Mouse (Mus musculus) liver, embryonic 14.5 days (tissue): ENCODE data around the gene 5031439G07Rik. TPM values are rescaled to one million over a fixed set of nuclear protein-coding genes. Genes with fewer than 3 reads are reported as not detected.

Experiments
- ATAC-seq: fragments of 200-750 bp; cut with Nextera tagmentation; 2 replicates; pipeline ENCODE4 v1.8.0; 2017; ENCODE audit warnings: moderate number of reproducible peaks, mild to moderate bottlenecking, moderate library complexity; ENCODE audit not compliant: insufficient read depth
- DNase-seq, 3 experiments: peaks; one replicate each; pipeline ENCODE4 v3.0.0-alpha.2; 2012 to 2013; ENCODE audit warnings: low read depth in 3 of 3, low spot score in 3 of 3
- H3K27ac ChIP-seq: fragments of 300-500 bp; sonication (generic); 2 replicates; pipeline ENCODE4 v1.5.1; 2014; ENCODE audit warnings: moderate library complexity, mild to moderate bottlenecking, control low read depth, inconsistent platforms
- H3K27me3 ChIP-seq: fragments of 300-500 bp; sonication (generic); 2 replicates; pipeline ENCODE4 v1.6.1; 2014; ENCODE audit warnings: mild to moderate bottlenecking, low read length, moderate library complexity; ENCODE audit not compliant: control insufficient read depth, insufficient read depth
- H3K36me3 ChIP-seq: fragments of 300-500 bp; sonication (generic); replicated peaks from 2 replicates; pipeline ENCODE4 v1.6.1; 2014; ENCODE audit warnings: low read depth; ENCODE audit not compliant: control insufficient read depth, insufficient read depth
- H3K4me1 ChIP-seq, 2 experiments: fragments of 200-500 bp in 1 of 2; fragments of 300-500 bp in 1 of 2; sonication (generic) in 1 of 2; replicated peaks; 2 replicates each; pipeline ENCODE4 v1.6.1; 2012 to 2014; ENCODE audit warnings: antibody characterized with exemption in 1 of 2, inconsistent platforms in 1 of 2, low read length in 1 of 2; ENCODE audit not compliant: control insufficient read depth in 2 of 2, insufficient read depth in 2 of 2
- H3K4me2 ChIP-seq: fragments of 300-500 bp; sonication (generic); 2 replicates; pipeline ENCODE4 v1.6.1; 2014; ENCODE audit warnings: low read depth, mild to moderate bottlenecking, control low read depth, moderate library complexity
- H3K4me3 ChIP-seq, 2 experiments: fragments of 200-500 bp in 1 of 2; fragments of 300-500 bp in 1 of 2; sonication (generic) in 1 of 2; 2 replicates each; pipeline ENCODE4 v1.5.1; 2012 to 2014; ENCODE audit warnings: low read depth in 2 of 2, low read length in 2 of 2, mild to moderate bottlenecking in 2 of 2, control low read depth in 1 of 2, inconsistent platforms in 1 of 2, moderate library complexity in 1 of 2; ENCODE audit not compliant: insufficient read depth in 1 of 2
- H3K9ac ChIP-seq: fragments of 300-500 bp; sonication (generic); replicated peaks from 2 replicates; pipeline ENCODE4 v1.6.1; 2014; ENCODE audit warnings: mild to moderate bottlenecking, control low read depth, moderate library complexity
- H3K9me3 ChIP-seq: fragments of 300-500 bp; sonication (generic); 2 replicates; pipeline ENCODE4 v1.6.1; 2016; ENCODE audit warnings: low read length, mixed read lengths; ENCODE audit not compliant: control insufficient read depth
- CTCF ChIP-seq: IDR thresholded peaks from 2 replicates; pipeline ENCODE4 v1.5.1; 2016; ENCODE audit warnings: antibody characterized with exemption, low read depth, control low read depth
- EP300 ChIP-seq: IDR thresholded peaks from 2 replicates; pipeline ENCODE4 v1.6.1; 2016; ENCODE audit warnings: antibody characterized with exemption, low read depth
- WGBS: fragments of 180-500 bp; shearing (Covaris S2); extraction: QIAGEN DNeasy Blood & Tissue Kit; methylation state at CpG from one replicate; pipeline ENCODE4 v1.1.7; 2014; ENCODE audit not compliant: insufficient replicate concordance; 5-methylcytosine and 5-hydroxymethylcytosine counted together
- polyA plus RNA-seq, 2 experiments: library from polyadenylated mRNA; depleted of rRNA in 1 of 2; stranded (reverse) in 1 of 2; unstranded in 1 of 2; fragments of >200 nt; fragmentation: Nextera tagmentation in 1 of 2; extraction: Ambion mirVana in 1 of 2; gene quantifications; 2 replicates each; pipeline versions ENCODE4 v1.2.1 to v1.2.3; 2012 to 2014

Gene 5031439G07Rik
- polyA plus RNA-seq, 2 experiments = 1.4 to 1.8 TPM

GRCm38 (mm10) chr15:84972860-84973543, 15.3 kb downstream of the 5031439G07Rik start:
- ATAC-seq = peak; percentile 26; the same call in 1 of the 2 replicates

DNA sequence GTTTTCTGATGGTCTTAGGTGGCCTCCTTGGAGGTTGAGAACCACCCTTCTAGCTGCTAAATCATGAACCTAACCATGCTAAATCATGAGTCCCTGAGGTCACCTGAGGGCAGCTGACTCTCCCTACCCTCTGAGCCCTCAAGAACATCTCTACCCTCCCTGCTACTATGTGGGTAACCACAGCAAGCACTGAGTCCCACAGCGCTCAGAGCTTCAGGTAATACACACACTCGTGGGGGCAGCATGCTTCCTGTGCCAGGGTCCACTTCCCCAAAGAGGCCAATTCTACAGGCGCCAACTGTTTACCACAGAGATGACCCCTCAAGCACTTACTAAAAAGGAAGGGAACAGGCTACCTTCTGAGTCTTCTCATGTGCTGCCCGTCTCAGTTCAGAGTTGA, 19.8 kb downstream of the 5031439G07Rik start:
- Histone ChIP-seq H3K36me3 (no peaks in the 10 kb centered on the region), H3K4me1 (no peaks in the 10 kb centered on the region), H3K4me2 (no peak overlapping the region), H3K9ac (no peak overlapping the region), H3K27me3 (no peaks in the 10 kb centered on the region), H3K9me3 (no peaks in the 10 kb centered on the region), H3K4me3 (no peak overlapping the region), H3K27ac (no peak overlapping the region)
- no peak for ATAC-seq
- DNase-seq = no peak
- WGBS = 29% methylated on average over 4 of the region's 4 CpGs
- TF ChIP-seq EP300 = no peak
- no peak for TF ChIP-seq CTCF

More at GRCm38 (mm10) chr15:84972860-84973543, 15.3 kb downstream of the 5031439G07Rik start:
- WGBS = 58% methylated on average over 8 of the region's 8 CpGs
- H3K9ac ChIP-seq = no peak overlapping the region
- TF ChIP-seq CTCF (no peak), EP300 (no peak)
- no peaks in the 10 kb centered on the region for H3K27me3 ChIP-seq
- no peaks in the 10 kb centered on the region for H3K36me3 ChIP-seq
- H3K4me1 ChIP-seq = peaks cover 0 to 4% of the 10 kb centered on the region in 2 experiments; a peak in 1 of 4 replicates
- no peak overlapping the region for H3K4me3 ChIP-seq
- DNase-seq = no peak
- no peak overlapping the region for H3K4me2 ChIP-seq
- H3K27ac ChIP-seq = no peak overlapping the region
- H3K9me3 ChIP-seq = no peaks in the 10 kb centered on the region

DNA sequence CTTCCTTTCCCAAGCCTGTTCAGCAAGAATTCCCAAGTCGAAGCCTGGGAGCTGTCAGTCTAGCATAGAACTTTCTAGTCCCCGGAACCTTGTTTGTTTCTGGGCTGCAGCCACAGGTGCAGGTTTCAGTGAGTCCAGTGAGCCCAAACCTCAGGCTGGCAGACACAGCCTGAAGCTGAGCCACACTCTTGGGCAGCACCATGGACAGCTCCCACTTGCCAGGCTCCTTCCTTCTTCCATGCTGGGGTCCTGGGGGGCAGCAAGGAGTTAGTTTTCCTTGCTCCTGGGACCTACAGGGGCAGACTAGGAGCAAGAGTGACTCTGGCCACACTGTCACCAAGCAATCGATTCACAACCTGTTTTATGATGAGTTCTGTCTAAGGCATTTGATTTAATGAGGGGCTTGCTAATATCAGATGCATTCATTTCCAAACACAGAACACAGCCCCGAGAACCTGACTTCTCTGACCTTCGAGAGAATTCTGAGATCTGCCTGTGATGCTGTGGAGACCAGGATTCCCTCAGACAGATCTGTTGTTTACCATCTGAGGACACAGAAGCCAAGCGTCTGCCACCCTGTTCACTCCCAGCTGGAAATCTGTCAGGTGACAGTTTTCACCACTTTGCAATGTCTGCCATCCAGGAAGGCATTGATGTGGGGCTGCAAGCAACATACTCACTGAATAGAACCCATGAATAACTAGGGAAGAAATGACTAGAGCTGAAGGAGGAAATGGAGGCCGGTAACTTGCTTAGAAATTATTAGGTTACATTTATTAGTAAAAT, 22.6 kb downstream of the 5031439G07Rik start:
- no peaks in the 10 kb centered on the region for H3K27me3 ChIP-seq
- no peak for ATAC-seq
- no peak overlapping the region for H3K4me2 ChIP-seq
- H3K27ac ChIP-seq = no peak overlapping the region
- no peak overlapping the region for H3K4me3 ChIP-seq
- H3K9ac ChIP-seq = no peak overlapping the region
- no peaks in the 10 kb centered on the region for H3K9me3 ChIP-seq
- 44% methylated on average over 7 of the region's 7 CpGs for WGBS
- no peaks in the 10 kb centered on the region for H3K36me3 ChIP-seq
- DNase-seq = no peak
- no peak for TF ChIP-seq EP300
- TF ChIP-seq CTCF = no peak
- no peaks in the 10 kb centered on the region for H3K4me1 ChIP-seq

- Histone ChIP-seq H3K27me3 (no peaks in the 10 kb centered on the region), H3K4me3 (no peak overlapping the region), H3K9ac (no peak overlapping the region), H3K4me1 (no peaks in the 10 kb centered on the region), H3K27ac (no peak overlapping the region), H3K4me2 (no peak overlapping the region), H3K36me3 (no peaks in the 10 kb centered on the region), H3K9me3 (no peaks in the 10 kb centered on the region)
- DNase-seq (no peak), ATAC-seq (no peak)
- 13% methylated on average over 5 of the region's 5 CpGs for WGBS
- no peak for TF ChIP-seq EP300
- no peak for TF ChIP-seq CTCF
Observed at GRCm38 (mm10) chr15:84964771-84965170, 23.6 kb downstream of the 5031439G07Rik start.

DNA sequence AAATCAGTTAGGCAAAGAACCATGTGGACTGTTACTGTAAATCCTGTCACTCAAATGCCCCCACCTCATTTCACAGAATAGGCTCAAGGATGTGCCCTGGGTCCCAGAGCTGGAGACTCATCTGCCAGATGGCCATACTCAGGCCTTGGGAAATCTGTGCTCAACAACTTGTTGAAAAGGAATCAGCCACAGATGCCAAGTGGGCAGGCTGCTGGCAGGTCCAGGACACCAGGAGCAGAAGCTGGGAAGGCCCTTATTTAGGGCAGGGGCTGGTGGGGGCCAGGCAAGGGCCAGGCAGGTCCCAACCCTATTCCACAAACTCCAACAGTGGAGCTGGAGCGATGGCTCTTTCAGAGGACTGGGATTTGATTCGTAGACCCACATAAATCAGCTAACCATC, 25.8 kb downstream of the 5031439G07Rik start:
- DNase-seq = no peak
- H3K9ac ChIP-seq = no peak overlapping the region
- TF ChIP-seq EP300 (no peak), CTCF (no peak)
- WGBS = 56% methylated on average over 2 of the region's 2 CpGs
- H3K27ac ChIP-seq = no peak overlapping the region
- no peaks in the 10 kb centered on the region for H3K9me3 ChIP-seq
- H3K4me2 ChIP-seq = no peak overlapping the region
- no peak overlapping the region for H3K4me3 ChIP-seq
- ATAC-seq = no peak
- no peaks in the 10 kb centered on the region for H3K27me3 ChIP-seq
- H3K4me1 ChIP-seq = no peaks in the 10 kb centered on the region
- H3K36me3 ChIP-seq = no peaks in the 10 kb centered on the region
